Mouse (Mus musculus) mesoderm, embryonic 11.5 days (tissue): ENCODE measurements around the gene Akap10.
"Not testable (repeated sequence)": the region's sequence is repeated elsewhere in the genome, so short reads cannot be mapped to it uniquely, and the experiment has no call there.

ENCODE experiments used
- DNase-seq: peaks from one replicate; pipeline ENCODE4 v3.0.0-alpha.2; 2012; ENCODE audit warnings: low read depth, low spot score

Gene Akap10

GRCm38 (mm10) chr11:61930640-61931586 is 861 bp upstream of the Akap10 start:
- no peak for DNase-seq

GRCm38 (mm10) chr11:61929323-61930097 is 542 bp downstream of the Akap10 start:
- no peak for DNase-seq

DNA sequence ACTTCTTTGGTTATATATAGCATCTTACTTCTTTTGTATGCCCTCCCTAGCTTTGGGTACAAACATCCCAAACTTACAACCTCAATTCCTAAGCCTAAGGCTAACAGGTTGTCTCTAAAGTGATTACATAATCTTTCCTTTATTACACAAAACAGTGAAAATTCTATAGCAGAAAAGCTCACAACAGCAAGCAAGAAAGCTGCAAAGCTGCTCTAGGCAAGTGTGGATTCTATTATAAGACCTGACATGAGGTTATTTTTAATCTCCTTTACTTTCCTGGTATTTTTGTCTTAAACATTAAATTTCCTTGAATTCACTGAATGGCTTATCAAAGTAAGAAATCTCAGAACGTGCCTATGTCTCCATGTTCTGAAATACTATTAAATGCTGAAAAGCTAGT is 6.7 kb downstream of the Akap10 start:
- no peak for DNase-seq

- DNase-seq: no peak
Observed at GRCm38 (mm10) chr11:61919702-61920101, 10.3 kb downstream of the Akap10 start.

DNA sequence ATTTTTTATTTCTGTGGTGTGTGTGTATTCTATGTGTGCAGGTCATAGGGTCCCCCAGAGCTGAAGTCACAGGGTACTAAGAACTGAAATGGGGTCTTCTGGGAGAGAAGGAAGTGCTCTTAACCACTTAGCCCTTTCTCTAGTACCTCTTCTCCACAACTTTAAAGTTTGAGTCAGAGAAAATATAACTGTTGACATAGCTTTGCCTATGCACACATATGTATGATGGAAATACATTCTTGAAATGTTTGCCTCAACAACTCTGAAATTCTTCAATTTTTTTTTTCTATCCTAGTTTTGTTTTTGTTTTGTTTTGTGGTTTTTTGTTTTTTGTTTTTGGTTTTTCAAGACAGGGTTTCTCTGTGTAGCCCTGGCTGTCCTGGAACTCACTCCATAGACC is 21.7 kb downstream of the Akap10 start:
- DNase-seq: no peak

DNA sequence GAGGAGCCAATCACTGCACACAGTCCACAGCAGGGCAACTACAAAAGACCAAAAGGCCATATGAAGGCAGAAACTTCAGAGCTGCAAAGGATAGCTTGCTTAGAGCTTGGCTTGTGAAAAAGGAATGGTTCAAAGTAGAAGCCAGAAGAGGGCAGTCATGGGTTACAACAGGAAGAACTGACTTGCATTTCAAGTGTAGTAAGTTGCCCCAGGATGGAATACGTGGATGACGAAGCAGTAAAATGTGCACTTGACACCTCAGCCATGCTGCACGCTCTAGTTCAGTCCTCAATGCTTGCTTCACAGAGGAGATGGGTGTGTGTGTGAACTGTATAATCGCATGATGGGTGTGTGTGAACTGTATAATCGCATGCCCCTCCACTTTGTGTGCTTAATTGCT is 47.9 kb downstream of the Akap10 start:
- DNase-seq: peak; percentile 9

GRCm38 (mm10) chr11:61879921-61880320 is 50.1 kb downstream of the Akap10 start:
- DNase-seq: no peak

GRCm38 (mm10) chr11:61871881-61872280 is 58.2 kb downstream of the Akap10 start:
- DNase-seq: no peak

- no peak for DNase-seq
Observed at GRCm38 (mm10) chr11:61866856-61867255, 63.2 kb downstream of the Akap10 start.

- DNase-seq: no peak
Observed at GRCm38 (mm10) chr11:61861781-61862547, 68.1 kb downstream of the Akap10 start.

DNA sequence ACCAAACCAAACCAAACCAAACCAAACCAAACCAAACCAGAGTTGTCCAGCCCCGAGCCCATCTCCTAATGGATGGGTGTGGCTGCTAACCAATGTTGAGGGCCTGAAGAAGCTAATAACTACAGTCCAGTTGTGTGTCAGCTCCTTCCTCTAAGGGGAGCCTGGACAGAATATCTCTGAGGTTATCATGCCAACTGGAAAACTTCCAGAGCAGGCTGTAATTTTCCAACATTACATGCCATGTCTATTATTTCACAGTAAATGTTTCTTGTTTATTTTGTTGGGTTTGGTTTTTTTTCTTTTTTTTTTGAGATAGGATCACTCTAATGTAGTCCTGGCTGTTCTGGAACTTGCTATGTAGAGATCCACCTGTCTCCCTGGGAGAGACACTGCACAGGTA is 70.7 kb downstream of the Akap10 start:
- DNase-seq: no peak

DNA sequence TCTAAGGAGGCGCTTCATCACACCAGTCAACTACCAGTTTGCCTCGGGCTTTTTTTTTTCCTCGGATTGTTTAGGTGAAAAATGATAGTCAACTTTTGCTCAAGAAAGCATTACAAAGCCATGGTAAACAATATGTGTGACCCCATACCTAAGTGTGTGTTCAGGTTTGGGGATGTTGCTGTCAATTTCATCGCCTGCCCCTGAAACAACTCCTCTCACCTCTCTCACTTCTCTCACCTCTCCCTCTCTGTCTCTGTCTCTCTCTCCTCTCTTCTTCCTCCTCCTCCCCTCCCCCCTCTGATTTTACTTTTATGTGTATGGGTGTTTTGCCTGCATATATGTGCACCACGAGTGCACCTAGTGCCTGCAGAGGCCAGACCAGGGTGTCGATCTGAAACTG is 74.5 kb downstream of the Akap10 start:
- no peak for DNase-seq

GRCm38 (mm10) chr11:61854988-61855411 is 75.1 kb downstream of the Akap10 start, which contains the start of gene Ulk2:
Gene Ulk2 (minus strand): TSS chr11:61855073.
- DNase-seq: peak; percentile 92

- DNase-seq: peak; percentile 80
Observed at GRCm38 (mm10) chr11:61854211-61854987, 75.7 kb downstream of the Akap10 start.

DNA sequence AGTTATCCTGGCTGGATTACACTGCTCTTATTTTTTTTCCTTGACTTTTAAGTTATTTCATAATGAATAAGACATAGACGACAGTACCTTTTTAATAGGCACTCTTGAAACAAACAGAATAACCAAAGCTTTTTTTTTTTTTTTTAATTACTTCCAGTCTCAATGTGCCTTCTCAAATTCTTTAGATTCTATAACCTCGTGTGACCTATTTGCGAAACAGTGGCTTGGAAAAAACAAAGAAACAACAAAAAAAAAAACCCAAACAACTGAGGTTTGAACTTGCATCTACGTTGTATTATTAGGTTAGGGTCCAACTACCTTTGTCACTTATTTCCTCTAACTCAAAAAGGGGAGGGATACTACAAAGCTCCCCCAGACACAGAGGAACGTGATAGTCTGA is 76.4 kb downstream of the Akap10 start:
- DNase-seq: no peak

GRCm38 (mm10) chr11:61852916-61853315 is 77.1 kb downstream of the Akap10 start:
- DNase-seq: no peak

- DNase-seq: no peak
Observed at GRCm38 (mm10) chr11:61851195-61851594, 78.9 kb downstream of the Akap10 start.

GRCm38 (mm10) chr11:61840663-61841062 is 89.4 kb downstream of the Akap10 start:
- DNase-seq: not testable (repeated sequence)

DNA sequence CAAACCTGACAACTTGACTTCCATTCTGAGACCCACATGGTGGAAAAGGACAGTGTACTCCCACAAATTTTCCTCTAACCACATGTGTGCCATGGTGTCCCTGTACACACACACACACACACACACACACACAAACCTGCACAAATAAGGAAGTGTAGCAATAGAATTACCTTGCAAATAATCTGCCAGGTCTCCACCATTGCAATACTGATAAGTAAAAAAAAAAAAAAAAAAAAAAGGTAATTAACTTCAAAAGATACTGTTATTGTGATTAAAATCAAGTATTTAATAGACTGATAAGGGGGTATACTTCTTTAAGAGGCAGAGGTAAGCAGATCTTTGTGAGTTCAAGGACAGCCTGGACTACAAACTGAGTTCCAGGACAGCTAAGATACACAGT is 90.1 kb downstream of the Akap10 start:
- no peak for DNase-seq

- DNase-seq: no peak
Observed at GRCm38 (mm10) chr11:61839182-61839581, 90.9 kb downstream of the Akap10 start.
